Mouse (Mus musculus) neutrophil, adult 5-6 weeks (primary cell): ENCODE results near the gene Rap1gap2. TPM values are rescaled to one million over a fixed set of nuclear protein-coding genes. Genes with fewer than 3 reads are reported as not detected.

Source experiments
- ATAC-seq: fragments of 151-379, 151-347 bp; 2 replicates; pipeline ENCODE4 v1.8.0; 2017; ENCODE audit warnings: mild to moderate bottlenecking, moderate TSS enrichment; ENCODE audit not compliant: insufficient number of reproducible peaks, poor library complexity, low FRiP score, severe bottlenecking; ENCODE audit errors: extremely low read depth
- total RNA-seq: library from RNA; stranded (forward); fragments of 200-1000 nt; gene quantifications from 2 replicates; pipeline ENCODE4 v1.2.3, GENCODE M21; 2017

Rap1gap2 gene
- total RNA-seq, 1 experiment from 2014 or later, result 34.8 TPM

DNA sequence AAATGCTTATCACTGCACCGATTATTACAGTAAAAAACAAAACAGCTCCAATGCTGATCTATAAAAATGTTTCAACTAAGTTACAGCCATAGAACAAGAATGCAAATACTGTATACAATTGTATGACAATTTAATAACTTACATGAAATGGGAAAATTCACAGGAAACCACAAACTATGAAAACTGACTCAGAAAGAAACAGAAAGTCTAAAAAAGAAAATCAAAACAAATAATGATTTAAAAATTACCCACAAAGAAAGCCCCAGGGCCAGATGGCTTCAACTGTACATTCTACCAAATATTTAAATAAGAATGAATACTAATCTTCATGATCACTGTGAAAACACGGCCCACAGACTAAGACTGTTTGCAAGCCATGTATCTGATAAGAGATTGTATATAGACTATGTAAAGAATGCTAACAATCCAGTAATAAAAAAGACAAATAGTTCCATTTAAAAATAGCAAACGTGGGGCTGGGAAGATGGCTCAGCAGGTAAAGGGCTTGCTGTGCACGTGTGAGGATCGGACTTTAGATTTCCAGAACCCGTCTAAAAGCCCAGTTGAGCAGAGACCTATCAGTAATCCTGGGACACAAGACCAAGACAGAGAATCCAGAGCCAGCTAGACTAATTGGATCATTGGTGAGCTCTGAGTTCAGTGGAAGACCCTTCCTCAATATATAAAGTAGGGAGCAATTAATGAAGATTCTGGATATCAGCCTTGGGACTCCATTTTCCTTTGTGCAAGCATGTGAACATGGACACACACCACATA lies 167.4 kb downstream of the Rap1gap2 start:
- no peak for ATAC-seq

DNA sequence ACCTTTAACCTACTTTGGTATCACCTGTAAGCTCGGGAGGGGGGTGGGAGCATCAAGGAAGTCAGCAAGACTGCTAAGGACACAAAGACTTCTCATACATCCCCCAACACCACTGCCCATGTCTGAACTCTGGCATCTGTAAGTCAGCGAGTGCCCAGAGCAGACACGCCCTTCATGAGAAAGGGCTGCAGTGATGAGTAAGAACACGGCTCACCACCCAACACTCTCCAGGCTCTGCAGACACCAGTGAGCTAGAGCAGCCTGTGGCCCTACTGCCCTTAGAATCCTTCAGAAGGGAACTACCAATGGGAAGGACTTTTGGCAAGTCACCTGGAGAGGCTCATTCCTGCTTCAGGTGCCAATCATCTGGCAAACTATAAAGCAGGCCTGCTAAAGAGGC lies 168.3 kb downstream of the Rap1gap2 start:
- ATAC-seq, result no peak

GRCm38 (mm10) chr11:74440112-74440511 lies 170.6 kb downstream of the Rap1gap2 start:
- ATAC-seq, result no peak

DNA sequence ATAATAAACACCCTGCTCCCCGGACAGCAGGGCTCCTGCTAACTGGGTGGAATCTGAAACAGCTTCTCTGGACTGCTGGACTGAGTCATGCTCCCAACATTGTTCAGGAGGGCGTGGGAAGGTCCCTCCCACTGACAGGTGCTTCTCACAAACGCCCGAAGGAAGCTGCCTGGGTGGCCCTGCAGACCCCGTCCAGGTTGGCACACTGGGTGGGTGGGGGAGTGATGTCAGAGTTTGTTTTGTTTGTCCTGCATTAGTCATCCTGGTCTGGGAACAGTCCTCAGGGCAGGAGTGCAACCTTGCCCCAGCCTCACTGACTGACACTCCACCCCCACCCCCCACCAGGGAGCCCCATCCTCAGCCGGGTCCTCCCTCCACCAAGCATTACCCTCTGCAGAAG lies 171.5 kb downstream of the Rap1gap2 start:
- ATAC-seq, result no peak

- ATAC-seq, result no peak
Observed at GRCm38 (mm10) chr11:74438249-74438648, 172.5 kb downstream of the Rap1gap2 start.

GRCm38 (mm10) chr11:74435366-74435765 lies 175.3 kb downstream of the Rap1gap2 start:
- ATAC-seq, result no peak

DNA sequence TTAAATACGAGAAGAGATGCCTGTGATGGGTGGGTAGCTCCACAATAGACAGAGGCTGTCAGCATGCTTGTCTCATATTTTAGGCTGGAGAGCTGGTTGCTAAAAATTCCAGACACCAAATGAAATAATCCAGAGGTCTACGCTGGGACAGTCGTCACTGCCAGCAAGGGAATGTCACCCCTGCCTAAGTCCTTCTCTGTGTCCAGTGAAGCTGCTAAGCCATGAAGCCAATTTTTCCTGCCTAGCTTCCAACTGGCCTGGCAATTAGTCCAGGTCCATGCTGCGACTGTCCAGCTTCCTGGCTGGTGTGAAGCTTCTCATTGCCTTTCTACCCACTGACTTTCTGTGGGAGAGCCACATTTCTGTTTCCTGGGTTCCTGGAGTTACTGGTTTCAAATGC lies 177.7 kb downstream of the Rap1gap2 start:
- ATAC-seq, result no peak

DNA sequence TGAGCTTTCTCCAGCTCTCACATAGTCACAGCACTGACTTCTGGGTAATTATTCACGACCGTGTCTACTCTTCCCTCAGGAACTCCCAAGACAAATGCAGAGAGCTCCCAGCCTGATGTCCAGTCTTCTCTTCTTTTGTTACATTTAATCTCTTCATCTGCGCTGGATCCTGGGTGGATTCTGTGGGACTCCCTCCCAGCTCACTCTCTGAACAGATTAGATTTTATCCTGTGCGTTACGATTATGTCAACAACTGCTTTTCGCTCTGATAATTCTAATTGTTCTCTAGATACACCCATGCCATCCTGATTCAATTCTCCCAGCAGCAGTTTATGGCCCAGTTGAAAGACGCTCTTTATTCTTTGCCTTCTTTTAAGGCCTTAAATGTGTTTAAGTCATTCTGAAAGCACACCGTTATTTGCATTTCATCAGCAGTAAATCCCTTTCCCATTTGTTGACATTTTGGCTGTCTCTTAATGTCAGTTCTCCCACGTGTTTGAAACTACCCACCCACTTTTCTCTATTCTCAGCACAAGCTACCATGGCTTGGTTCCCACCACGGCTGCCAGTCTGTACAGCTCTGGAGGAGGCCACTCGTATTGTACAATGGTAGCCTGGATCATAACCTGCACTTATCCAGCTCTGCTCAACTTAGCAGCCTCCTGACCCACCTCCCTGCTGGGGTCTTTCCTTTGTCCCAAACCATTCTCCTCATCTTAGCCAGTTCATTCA lies 180.8 kb downstream of the Rap1gap2 start:
- no peak for ATAC-seq

DNA sequence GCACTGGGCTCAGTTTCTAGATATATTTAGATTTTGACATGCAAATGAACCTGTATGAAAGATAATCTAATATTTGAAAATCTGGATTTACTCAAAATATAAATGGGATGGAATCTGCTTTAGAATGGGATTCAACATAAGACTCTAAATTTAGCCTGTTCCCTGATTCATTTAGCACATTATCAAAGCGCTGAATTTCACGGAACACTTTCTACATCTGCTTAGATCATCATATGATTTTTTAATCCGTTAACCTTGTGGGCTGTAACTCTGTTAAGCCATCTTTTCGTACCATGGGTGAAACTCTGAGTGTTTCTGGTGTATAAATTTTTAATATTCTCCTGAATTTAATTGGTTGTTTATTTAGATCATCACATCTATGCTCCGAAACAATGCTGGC lies 184.4 kb downstream of the Rap1gap2 start:
- ATAC-seq, result no peak

- no peak for ATAC-seq
Observed at GRCm38 (mm10) chr11:74422019-74422418, 188.7 kb downstream of the Rap1gap2 start.

DNA sequence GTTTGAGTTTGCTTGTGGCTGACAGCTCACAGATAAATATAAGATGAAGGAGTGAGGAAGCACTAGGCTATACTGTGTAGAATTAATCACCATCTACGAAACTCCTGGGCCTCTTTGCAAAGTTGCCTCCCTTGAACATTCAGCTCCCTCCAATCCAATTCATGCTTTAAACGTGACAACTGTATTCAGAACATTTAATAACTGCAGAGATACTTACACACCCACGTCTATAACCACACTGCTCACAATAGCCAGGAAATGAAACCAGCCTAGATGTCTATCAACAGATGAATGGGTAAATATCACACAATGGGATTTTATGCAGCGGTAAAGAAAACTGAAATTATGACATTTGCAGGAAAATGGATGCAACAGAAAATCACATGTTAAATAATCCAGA lies 189.6 kb downstream of the Rap1gap2 start:
- ATAC-seq, result no peak

DNA sequence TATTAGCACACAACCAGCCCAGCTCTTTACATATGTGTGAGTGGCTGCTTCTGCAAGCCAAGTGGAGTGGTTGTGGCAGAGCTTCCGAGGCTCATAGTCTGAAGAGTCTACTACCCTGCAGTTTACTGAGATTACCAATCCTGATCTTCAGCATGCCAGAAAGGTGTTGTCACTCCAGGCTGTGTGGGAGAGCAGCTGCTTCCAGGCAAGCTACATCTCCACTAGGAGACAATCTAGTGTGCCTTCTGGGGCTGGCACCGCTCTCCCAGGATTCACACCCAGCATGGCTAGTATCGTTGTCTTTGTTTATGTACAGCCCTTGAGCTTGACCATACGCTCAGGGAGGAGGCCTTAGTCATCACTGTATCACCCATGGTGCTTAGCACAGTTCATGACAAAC lies 191.1 kb downstream of the Rap1gap2 start:
- ATAC-seq, result no peak

DNA sequence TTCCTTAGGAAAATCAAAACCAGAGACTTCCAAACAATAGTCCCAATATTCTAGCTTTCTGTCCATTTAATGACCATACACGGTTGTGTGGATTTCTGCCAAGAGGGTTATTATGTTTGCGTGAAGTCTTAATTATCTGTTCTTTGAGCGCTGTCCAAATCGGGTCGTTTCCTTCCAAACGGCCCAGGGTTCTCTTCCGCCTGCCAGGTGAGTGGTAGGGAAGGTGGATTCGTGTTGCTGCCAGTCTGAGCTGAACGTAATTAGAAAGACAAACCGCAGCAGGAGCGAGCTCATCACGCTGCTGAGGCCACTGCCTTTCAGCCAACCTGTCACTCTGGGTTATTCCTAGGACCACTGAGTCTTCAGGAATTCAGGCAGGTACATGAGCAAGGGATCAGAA lies 195.0 kb downstream of the Rap1gap2 start:
- ATAC-seq, result no peak

GRCm38 (mm10) chr11:74414112-74414511 lies 196.6 kb downstream of the Rap1gap2 start:
- no peak for ATAC-seq

DNA sequence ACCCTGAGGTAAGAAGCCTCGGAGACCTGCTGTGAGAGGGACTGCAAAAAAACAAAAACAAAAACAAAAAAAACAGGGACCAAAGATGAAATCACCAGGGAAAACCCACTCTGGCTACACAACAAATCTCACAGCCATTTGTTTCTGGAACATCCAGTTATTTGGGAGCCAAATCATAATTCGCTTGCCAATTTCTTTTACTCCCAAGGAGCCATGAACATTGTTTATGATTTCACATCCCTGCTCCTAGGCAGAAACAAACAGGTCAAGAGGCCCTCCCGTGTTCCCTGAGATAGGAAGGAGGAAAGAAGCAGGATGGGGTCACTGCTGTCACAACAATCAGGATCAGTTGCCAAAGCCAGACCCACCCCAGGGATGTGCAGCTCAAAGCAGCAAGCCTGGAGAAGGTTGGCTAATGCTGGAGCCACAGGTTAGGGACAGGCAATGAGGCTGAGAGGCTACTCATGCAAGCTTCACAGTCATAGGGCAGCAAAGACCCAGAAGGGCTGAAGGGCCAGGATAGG lies 197.2 kb downstream of the Rap1gap2 start:
- ATAC-seq, result no peak

- ATAC-seq, result no peak
Observed at GRCm38 (mm10) chr11:74412462-74412861, 198.3 kb downstream of the Rap1gap2 start.

DNA sequence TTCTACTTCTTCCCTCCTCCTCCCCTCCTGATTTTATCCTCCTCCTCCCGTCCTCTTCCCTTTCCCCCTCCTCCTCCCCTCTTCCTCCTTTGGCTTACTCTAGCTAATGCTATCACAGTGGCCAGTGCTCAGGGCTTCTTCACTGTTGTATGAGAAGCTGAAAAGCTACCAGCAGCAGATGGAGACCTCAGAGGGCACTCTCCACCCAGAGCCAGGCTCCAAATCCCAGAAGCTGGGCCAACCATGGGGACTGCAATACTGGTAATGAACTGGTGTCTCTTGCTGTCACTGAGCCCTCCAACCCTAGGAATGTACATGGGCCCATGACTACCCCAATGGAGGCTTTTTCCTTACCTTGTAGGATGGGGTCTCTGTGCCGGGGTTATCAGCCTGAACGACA lies 198.8 kb downstream of the Rap1gap2 start:
- no peak for ATAC-seq

DNA sequence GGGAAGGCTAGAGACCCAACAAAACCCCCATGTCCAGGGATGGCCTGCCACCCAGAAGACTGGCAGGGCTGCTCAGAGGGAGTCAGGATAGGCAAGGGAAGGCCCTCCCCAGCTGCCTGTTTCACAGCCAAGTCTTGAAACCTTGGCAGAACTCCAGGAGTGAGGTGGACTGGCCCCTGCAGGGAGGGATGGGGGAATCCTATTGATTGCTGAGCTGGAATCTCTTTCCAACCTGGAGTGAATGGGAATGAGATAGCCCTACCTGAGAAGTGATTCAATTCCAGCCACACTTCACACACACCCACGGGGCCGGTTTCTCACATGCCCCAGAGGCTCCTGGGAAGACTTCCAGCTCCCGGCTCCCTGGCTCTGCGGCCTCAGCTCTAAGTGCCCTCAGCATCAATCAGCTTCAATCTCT lies 200.9 kb downstream of the Rap1gap2 start:
- no peak for ATAC-seq

- no peak for ATAC-seq
Observed at GRCm38 (mm10) chr11:74409447-74409754, 201.3 kb downstream of the Rap1gap2 start.
